Mouse (Mus musculus): ENCODE measurements around the gene Dhrs7c.

GRCm38 (mm10) chr11:67858518-67858917 lies 60.5 kb downstream of the Dhrs7c start:
- TF ChIP-seq POLR2A (IDR thresholded peaks at IDR 0.05; ENCODE audit: low read depth, low read length) (no peak), CTCF (IDR thresholded peaks at IDR 0.05; ENCODE audit: extremely low read depth, insufficient read length, insufficient replicate concordance, low read depth, low read length) (no peak)

All from small intestine, adult 2 months (tissue).